ENCODE assay signal across 22 mouse cellular contexts in genomic region chr3:53457750-53458149, GRCm38 (mm10). TPM values are rescaled to one million over a fixed set of nuclear protein-coding genes. Genes with fewer than 3 reads are reported as not detected.
"Had no signal": no experiment of that assay in that cellular context is flagged by ENCODE, and none has a peak within 500 bp of the region (broad histone marks: within the 10 kb centered on the region; RNA-seq: fewer than 3 reads in every experiment).

No protein-coding gene starts in this region.

- H3K4me2 ChIP-seq: lung, embryonic 15.5 days; midbrain, embryonic 11.5 days; midbrain, embryonic 13.5 days; midbrain, embryonic 15.5 days; neural tube, embryonic 12.5 days; stomach, embryonic 15.5 days had no signal

- DNase-seq: lung, adult 2 months; lung, postnatal 14 days; lung, postnatal 36 days; right cerebral cortex, postnatal 14 days; thymus, adult 2 months; thymus, postnatal 25 days; thymus, postnatal 4 days had no signal

- ATAC-seq: lung, postnatal 0 days; midbrain, embryonic 13.5 days; midbrain, embryonic 15.5 days had no signal

- H3K9me3 ChIP-seq: lung, embryonic 15.5 days; megakaryocyte, embryonic 14.5 days; midbrain, embryonic 13.5 days; midbrain, embryonic 15.5 days; neural tube, embryonic 12.5 days; stomach, embryonic 15.5 days had no signal

- H3K27me3 ChIP-seq: lung, embryonic 15.5 days; megakaryocyte, embryonic 14.5 days; midbrain, embryonic 13.5 days; midbrain, embryonic 15.5 days; neural tube, embryonic 12.5 days; stomach, embryonic 15.5 days had no signal

- H3K27ac ChIP-seq: lung, embryonic 15.5 days; macrophage; midbrain, embryonic 13.5 days; midbrain, embryonic 15.5 days; neural tube, embryonic 12.5 days; stomach, embryonic 15.5 days; stomach, postnatal 0 days had no signal

- H3K4me3 ChIP-seq: lung, embryonic 15.5 days; megakaryocyte, embryonic 14.5 days; midbrain, embryonic 13.5 days; midbrain, embryonic 15.5 days; neural tube, embryonic 12.5 days; stomach, embryonic 15.5 days had no signal

- H3K9ac ChIP-seq: lung, embryonic 15.5 days; midbrain, embryonic 13.5 days; midbrain, embryonic 15.5 days; neural tube, embryonic 12.5 days; stomach, embryonic 15.5 days had no signal

RNA-seq across cellular contexts. Expression of gene Stoml3, which starts 30.7 kb away (rescaled TPM):
- total RNA-seq: megakaryocyte progenitor cell, adult 5-6 weeks; monocyte, adult 5-6 weeks had no signal
- polyA plus RNA-seq: macrophage; midbrain, embryonic 11.5 days; midbrain, embryonic 13.5 days; midbrain, embryonic 15.5 days; spleen, adult 2 months; stomach, postnatal 0 days; testis, adult 2 months; urinary bladder, adult 2 months had no signal
